In the genomic region with DNA sequence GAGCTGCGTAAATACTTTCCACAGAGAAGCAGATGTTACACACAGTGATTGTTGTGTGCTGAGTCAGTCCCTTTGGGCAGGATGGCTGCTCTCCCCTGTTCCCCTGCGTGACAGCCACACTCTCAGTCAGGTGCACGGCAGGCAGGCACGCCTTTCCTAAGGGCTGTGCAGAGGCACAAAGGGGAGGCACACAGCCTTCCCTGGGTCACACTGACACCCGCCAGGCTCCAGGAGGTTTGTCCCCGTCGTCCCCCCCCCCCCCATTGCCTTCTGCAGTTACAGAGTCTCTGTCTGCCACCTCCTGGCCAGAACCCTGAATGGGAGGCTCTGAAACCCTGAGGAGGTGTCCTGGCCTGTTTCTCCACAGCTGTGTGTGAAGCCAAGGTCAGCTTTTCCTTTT, we compare ENCODE assay signal across 8 mouse cellular contexts.
DNase-seq lines count a peak whose midpoint lies in the region; ATAC-seq and TF ChIP-seq lines count a peak whose summit lies in the region.

No protein-coding gene starts in this region.

- H3K9ac ChIP-seq in lung, postnatal 0 days (replicated peaks; ENCODE audit: low read depth): no peak overlapping the region
- H3K9ac ChIP-seq in hindbrain, embryonic 11.5 days (ENCODE audit: low read depth, low read length): no peak overlapping the region

- H3K4me1 ChIP-seq in lung, postnatal 0 days (ENCODE audit: insufficient read depth, low read depth, low read length): no peaks in the 10 kb centered on the region
- H3K4me1 ChIP-seq in hindbrain, embryonic 11.5 days (replicated peaks; ENCODE audit: control insufficient read depth, insufficient read depth, low read length): peaks cover 3% of the 10 kb centered on the region; the same call in 1 of the 2 replicates

- H3K27me3 ChIP-seq in lung, postnatal 0 days (replicated peaks; ENCODE audit: insufficient read depth, low read length): no peaks in the 10 kb centered on the region
- H3K27me3 ChIP-seq in hindbrain, embryonic 11.5 days (ENCODE audit: control insufficient read depth, insufficient read depth, low read length): no peaks in the 10 kb centered on the region

- no peaks in the 10 kb centered on the region for H3K9me3 ChIP-seq in lung, postnatal 0 days (ENCODE audit: low read length)
- no peaks in the 10 kb centered on the region for H3K9me3 ChIP-seq in hindbrain, embryonic 11.5 days (ENCODE audit: control insufficient read depth, low read length)

- H3K4me3 ChIP-seq in lung, postnatal 0 days (ENCODE audit: low read depth, low read length): no peak overlapping the region
- H3K4me3 ChIP-seq in hindbrain, embryonic 11.5 days (ENCODE audit: low read depth, low read length): no peak overlapping the region

- DNase-seq in cerebellum, postnatal 10 days: peak; percentile 28 to 39
- DNase-seq in cerebellum, adult 9-11 months: no peak
- no peak for DNase-seq in lung, postnatal 0 days (ENCODE audit: low spot score)
- DNase-seq in lung, postnatal 25 days (ENCODE audit: low spot score): no peak
- peak; percentile 75 for DNase-seq in ZHBTc4 (ENCODE audit: low read depth, low spot score)
- peak; percentile 52 for DNase-seq in hindbrain, embryonic 11.5 days (ENCODE audit: low spot score)
- peak; percentile 31 for DNase-seq in retina, postnatal 7 days (ENCODE audit: low read depth, low spot score)

- TF ChIP-seq CTCF in lung, postnatal 0 days (IDR thresholded peaks at IDR 0.05): peak; percentile 54

- H3K4me2 ChIP-seq in lung, postnatal 0 days (replicated peaks; ENCODE audit: low read depth, low read length): no peak overlapping the region
- H3K4me2 ChIP-seq in hindbrain, embryonic 11.5 days (replicated peaks; ENCODE audit: low read depth, low read length): no peak overlapping the region

- no peak for TF ChIP-seq EP300 in lung, postnatal 0 days (IDR thresholded peaks at IDR 0.05)

- no peaks in the 10 kb centered on the region for H3K36me3 ChIP-seq in lung, postnatal 0 days (ENCODE audit: insufficient read depth, low read length)
- H3K36me3 ChIP-seq in hindbrain, embryonic 11.5 days (ENCODE audit: control insufficient read depth, insufficient read depth, low read length): no peaks in the 10 kb centered on the region

- H3K27ac ChIP-seq in lung, postnatal 0 days (ENCODE audit: low read length): no peak overlapping the region
- no peak overlapping the region for H3K27ac ChIP-seq in hindbrain, embryonic 11.5 days (ENCODE audit: low read depth, low read length)

- no peak for ATAC-seq in lung, postnatal 0 days
- ATAC-seq in hindbrain, embryonic 11.5 days (ENCODE audit: low FRiP score): 0 out of 2 replicates have a peak, but pooled peaks have one; percentile 25
- ATAC-seq in monocyte, adult 5-6 weeks (replicated peaks; ENCODE audit: insufficient number of reproducible peaks, low FRiP score, low TSS enrichment, poor library complexity, severe bottlenecking): no peak

- 28% methylated on average over 7 of the region's 7 CpGs for WGBS in lung, postnatal 0 days
- 25% methylated on average over 7 of the region's 7 CpGs for WGBS in hindbrain, embryonic 11.5 days

Comparison
In these comparisons a context has a peak if more than half of its experiments do, and no peak if none do; other contexts are left out.
1. DNase-seq: peak in cerebellum, postnatal 10 days (2 of 2), ZHBTc4 (single experiment), hindbrain, embryonic 11.5 days (single experiment) and retina, postnatal 7 days (single experiment); none in cerebellum, adult 9-11 months (single experiment), lung, postnatal 0 days (single experiment) and lung, postnatal 25 days (single experiment).